Mouse (Mus musculus): ENCODE results near the gene Ubqln4. TPM values are rescaled to one million over a fixed set of nuclear protein-coding genes. Genes with fewer than 3 reads are reported as not detected.

Ubqln4 gene
- total and polyA plus RNA-seq, 3 experiments: 22.8 to 62.2 (median 39.6) TPM

- H3K36me3 ChIP-seq (replicated peaks in 1 of 2; ENCODE audit: control insufficient read depth in 1 of 2, insufficient read depth in 1 of 2, low read length in 1 of 2): peaks cover 37 to 63% of the 10 kb centered on the region in 2 experiments
- no peak overlapping the region for H3K4me2 ChIP-seq (ENCODE audit: insufficient read depth, low read depth, poor library complexity, severe bottlenecking)
- DNase-seq (ENCODE audit: extremely low read depth): no peak
- dilution Hi-C loops (cut with MboI; ENCODE audit: extremely low pct_ligation_motif_present, extremely low pct_unique_long_range_greater_than_20kb, low sequenced_read_pairs) (no loop called here), in situ Hi-C loops (cut with MboI; ENCODE audit: low pct_ligation_motif_present, low pct_unique_long_range_greater_than_20kb, low sequenced_read_pairs) (loop anchor here (10.0 kb wide), 1 partner anchor 198 kb away; no protein-coding TSS in a partner anchor)
- TF ChIP-seq CTCF (conservative IDR thresholded peaks at IDR 0.05 in 1 of 2, IDR thresholded peaks at IDR 0.05 in 1 of 2; ENCODE audit: low read depth in 2 of 2, low read length in 2 of 2) (no peak), TBP (conservative IDR thresholded peaks at IDR 0.05; ENCODE audit: low read depth, low read length) (no peak), MAZ (IDR thresholded peaks at IDR 0.05; ENCODE audit: low read depth, low read length) (no peak), USF1 (IDR thresholded peaks at IDR 0.05; ENCODE audit: low read depth, low read length) (no peak), EP300 (IDR thresholded peaks at IDR 0.05; ENCODE audit: low read length) (no peak), USF2 (conservative IDR thresholded peaks at IDR 0.05; ENCODE audit: low read depth, low read length) (no peak), TCF12 (IDR thresholded peaks at IDR 0.05; ENCODE audit: low read depth, low read length) (no peak), MEF2A (IDR thresholded peaks at IDR 0.05; ENCODE audit: borderline replicate concordance, low read depth, low read length) (no peak), MAFK (IDR thresholded peaks at IDR 0.05; ENCODE audit: insufficient replicate concordance, low read length) (no peak), POLR2A (IDR thresholded peaks at IDR 0.05; ENCODE audit: low read depth, low read length) (no peak)
- no peak overlapping the region for H3K27ac ChIP-seq (ENCODE audit: insufficient read depth, low read depth)
- H3K9ac ChIP-seq (ENCODE audit: insufficient read depth, low read depth): no peak overlapping the region
- no peaks in the 10 kb centered on the region for H3K27me3 ChIP-seq (replicated peaks)
- no peaks in the 10 kb centered on the region for H3K9me3 ChIP-seq (replicated peaks; ENCODE audit: low read length)
- peaks cover 7 to 21% of the 10 kb centered on the region in 2 experiments; a peak in 2 of 4 replicates for H3K4me1 ChIP-seq (ENCODE audit: control insufficient read depth in 1 of 2, insufficient read depth in 2 of 2)
- H3K79me2 ChIP-seq (replicated peaks; ENCODE audit: control insufficient read depth, extremely low read depth, insufficient read depth, poor library complexity, severe bottlenecking): peaks cover 14% of the 10 kb centered on the region
- no peak overlapping the region for H3K4me3 ChIP-seq (replicated peaks in 1 of 3; ENCODE audit: low read depth in 2 of 3, low read length in 2 of 3, poor library complexity in 1 of 3)
Observed at GRCm38 (mm10) chr3:88556616-88557015, 3.1 kb downstream of the Ubqln4 start.

- Histone ChIP-seq H3K27ac (ENCODE audit: insufficient read depth, low read depth) (no peak overlapping the region), H3K27me3 (replicated peaks) (no peaks in the 10 kb centered on the region), H3K9ac (ENCODE audit: insufficient read depth, low read depth) (no peak overlapping the region), H3K79me2 (replicated peaks; ENCODE audit: control insufficient read depth, extremely low read depth, insufficient read depth, poor library complexity, severe bottlenecking) (peaks cover 9% of the 10 kb centered on the region), H3K4me3 (replicated peaks in 1 of 3; ENCODE audit: low read depth in 2 of 3, low read length in 2 of 3, poor library complexity in 1 of 3) (no peak overlapping the region), H3K4me2 (ENCODE audit: insufficient read depth, low read depth, poor library complexity, severe bottlenecking) (no peak overlapping the region), H3K36me3 (replicated peaks in 1 of 2; ENCODE audit: control insufficient read depth in 1 of 2, insufficient read depth in 1 of 2, low read length in 1 of 2) (peaks cover 64 to 93% of the 10 kb centered on the region in 2 experiments), H3K4me1 (ENCODE audit: control insufficient read depth in 1 of 2, insufficient read depth in 2 of 2) (peaks cover 7 to 15% of the 10 kb centered on the region in 2 experiments; a peak in 2 of 4 replicates), H3K9me3 (replicated peaks; ENCODE audit: low read length) (no peaks in the 10 kb centered on the region)
- in situ Hi-C loops (cut with MboI; ENCODE audit: low pct_ligation_motif_present, low pct_unique_long_range_greater_than_20kb, low sequenced_read_pairs): loop anchor here (10.0 kb wide), 1 partner anchor 195 kb away; no protein-coding TSS in a partner anchor
- dilution Hi-C loops (cut with MboI; ENCODE audit: extremely low pct_ligation_motif_present, extremely low pct_unique_long_range_greater_than_20kb, low sequenced_read_pairs): no loop called here
- TF ChIP-seq KAT2A (IDR thresholded peaks at IDR 0.05; ENCODE audit: insufficient replicate concordance, low read length) (no peak), EP300 (IDR thresholded peaks at IDR 0.05; ENCODE audit: low read length) (no peak)
- DNase-seq (ENCODE audit: extremely low read depth): no peak
Observed at GRCm38 (mm10) chr3:88559596-88559995, 6.0 kb downstream of the Ubqln4 start.

- peaks cover 67 to 96% of the 10 kb centered on the region in 2 experiments for H3K36me3 ChIP-seq (replicated peaks in 1 of 2; ENCODE audit: control insufficient read depth in 1 of 2, insufficient read depth in 1 of 2, low read length in 1 of 2)
- TF ChIP-seq RAD21 (IDR thresholded peaks at IDR 0.05; ENCODE audit: low read depth, low read length) (no peak), MXI1 (IDR thresholded peaks at IDR 0.05; ENCODE audit: low read depth, low read length) (no peak), CHD2 (IDR thresholded peaks at IDR 0.05; ENCODE audit: low read length) (no peak), POLR2AphosphoS2 (IDR thresholded peaks at IDR 0.05; ENCODE audit: low read depth, low read length) (no peak), ELF1 (IDR thresholded peaks at IDR 0.05; ENCODE audit: low read depth, low read length) (no peak), IRF4 (IDR thresholded peaks at IDR 0.05; ENCODE audit: low read depth, low read length) (no peak), RCOR1 (conservative IDR thresholded peaks at IDR 0.05; ENCODE audit: low read depth, low read length) (no peak)
- no peak overlapping the region for H3K27ac ChIP-seq (ENCODE audit: insufficient read depth, low read depth)
- H3K9ac ChIP-seq (ENCODE audit: insufficient read depth, low read depth): no peak overlapping the region
- dilution Hi-C loops (cut with MboI; ENCODE audit: extremely low pct_ligation_motif_present, extremely low pct_unique_long_range_greater_than_20kb, low sequenced_read_pairs): no loop called here
- in situ Hi-C loops (cut with MboI; ENCODE audit: low pct_ligation_motif_present, low pct_unique_long_range_greater_than_20kb, low sequenced_read_pairs): no loop called here
- no peak overlapping the region for H3K4me3 ChIP-seq (replicated peaks in 1 of 3; ENCODE audit: low read depth in 2 of 3, low read length in 2 of 3, poor library complexity in 1 of 3)
- DNase-seq (ENCODE audit: extremely low read depth): no peak
- no peak overlapping the region for H3K4me2 ChIP-seq (ENCODE audit: insufficient read depth, low read depth, poor library complexity, severe bottlenecking)
- peaks cover 0 to 3% of the 10 kb centered on the region in 2 experiments; a peak in 1 of 4 replicates for H3K4me1 ChIP-seq (ENCODE audit: control insufficient read depth in 1 of 2, insufficient read depth in 2 of 2)
- H3K9me3 ChIP-seq (replicated peaks; ENCODE audit: low read length): no peaks in the 10 kb centered on the region
- H3K27me3 ChIP-seq (replicated peaks): no peaks in the 10 kb centered on the region
- no peaks in the 10 kb centered on the region for H3K79me2 ChIP-seq (replicated peaks; ENCODE audit: control insufficient read depth, extremely low read depth, insufficient read depth, poor library complexity, severe bottlenecking)
Observed at GRCm38 (mm10) chr3:88561989-88562388, 8.4 kb downstream of the Ubqln4 start.

All from CH12.LX (cell line).